In the genomic region with DNA sequence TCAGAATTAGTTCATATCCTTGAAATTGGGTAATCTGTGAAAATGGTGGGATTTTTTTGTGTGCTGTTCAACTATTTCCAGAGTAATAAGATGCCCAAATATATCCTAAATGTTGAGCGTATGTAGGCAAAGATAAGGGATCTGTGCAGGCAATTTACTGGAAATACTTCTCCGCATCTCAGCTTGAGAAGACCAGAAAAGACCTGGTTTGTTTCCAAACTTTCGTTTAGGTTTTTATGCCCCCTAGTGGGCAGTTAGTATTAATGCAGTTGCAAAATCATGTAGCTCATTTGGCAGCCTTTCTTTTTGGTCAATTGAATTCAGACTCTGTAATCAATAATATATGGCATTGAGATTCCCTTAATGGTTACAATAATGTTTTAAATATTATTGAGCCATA, we compare ENCODE assay signal across 9 mouse cellular contexts.
A peak's percentile ranks its signal among the peaks of the same experiment; 100 is the strongest.
DNase-seq lines count a peak whose midpoint lies in the region; ATAC-seq lines count a peak whose summit lies in the region.
"Had no signal": no experiment of that assay in that cellular context is flagged by ENCODE, and none has a peak within 500 bp of the region (broad histone marks: within the 10 kb centered on the region; RNA-seq: fewer than 3 reads in every experiment).

No protein-coding gene starts in this region.

- no peak; the same call in 1 of the 2 replicates for ATAC-seq in midbrain, embryonic 14.5 days (ENCODE audit: low FRiP score, low TSS enrichment)

- intact Hi-C loops in heart, postnatal 10 days (cut with DNase I) = no loop called here
- intact Hi-C loops in heart, postnatal 25 days (cut with DNase I) = no loop called here

- H3K9ac ChIP-seq in midbrain, embryonic 14.5 days (replicated peaks; ENCODE audit: low read length) = no peak overlapping the region
- H3K9ac ChIP-seq: kidney, embryonic 15.5 days had no signal

- H3K27ac ChIP-seq in midbrain, embryonic 14.5 days (replicated peaks; ENCODE audit: low read depth, low read length) = no peak overlapping the region
- H3K27ac ChIP-seq in midbrain, embryonic 10.5 days (replicated peaks) = no peak overlapping the region
- H3K27ac ChIP-seq: kidney, embryonic 15.5 days had no signal

- no peaks in the 10 kb centered on the region for H3K27me3 ChIP-seq in midbrain, embryonic 14.5 days (ENCODE audit: control insufficient read depth, insufficient read depth, low read length)
- no peaks in the 10 kb centered on the region for H3K27me3 ChIP-seq in midbrain, embryonic 10.5 days (ENCODE audit: low read depth, poor library complexity, severe bottlenecking)
- H3K27me3 ChIP-seq: kidney, embryonic 15.5 days had no signal

- no peaks in the 10 kb centered on the region for H3K4me1 ChIP-seq in midbrain, embryonic 14.5 days (ENCODE audit: control insufficient read depth, insufficient read depth, low read length)
- no peaks in the 10 kb centered on the region for H3K4me1 ChIP-seq in midbrain, embryonic 10.5 days
- H3K4me1 ChIP-seq: kidney, embryonic 15.5 days had no signal

- DNase-seq in heart, postnatal 10 days = peak; percentile 5 to 13
- no peak for DNase-seq in heart, postnatal 25 days (ENCODE audit: low spot score)
- DNase-seq in midbrain, embryonic 14.5 days = peak; percentile 88
- no peak for DNase-seq in midbrain, embryonic 10.5 days (ENCODE audit: low spot score)
- peak; percentile 0 for DNase-seq in c-Kit-negative CD71-positive TER-119-positive erythroid progenitor cells, embryonic 14.5 days (ENCODE audit: low read depth, low spot score)
- peak; percentile 81 for DNase-seq in retina, embryonic 14.5 days (ENCODE audit: low spot score)
- no peak for DNase-seq in T-cell, adult 2 months (ENCODE audit: low spot score)
- no peak for DNase-seq in layer of hippocampus, adult 9-10 months (ENCODE audit: low spot score)

- no peak overlapping the region for H3K4me3 ChIP-seq in midbrain, embryonic 14.5 days (replicated peaks; ENCODE audit: low read depth, low read length)
- no peak overlapping the region for H3K4me3 ChIP-seq in midbrain, embryonic 10.5 days
- H3K4me3 ChIP-seq: kidney, embryonic 15.5 days had no signal

- no peaks in the 10 kb centered on the region for H3K36me3 ChIP-seq in midbrain, embryonic 14.5 days (ENCODE audit: control insufficient read depth, insufficient read depth, low read length)
- no peaks in the 10 kb centered on the region for H3K36me3 ChIP-seq in midbrain, embryonic 10.5 days
- H3K36me3 ChIP-seq: kidney, embryonic 15.5 days had no signal

- H3K9me3 ChIP-seq in midbrain, embryonic 14.5 days (ENCODE audit: control insufficient read depth, low read length) = no peaks in the 10 kb centered on the region
- H3K9me3 ChIP-seq in midbrain, embryonic 10.5 days (replicated peaks) = no peaks in the 10 kb centered on the region
- H3K9me3 ChIP-seq: kidney, embryonic 15.5 days had no signal

- no peak overlapping the region for H3K4me2 ChIP-seq in midbrain, embryonic 14.5 days (ENCODE audit: low read length)
- H3K4me2 ChIP-seq: kidney, embryonic 15.5 days had no signal

- 26% methylated on average over 3 of the region's 3 CpGs for WGBS in midbrain, embryonic 14.5 days
- 36% methylated on average over 3 of the region's 3 CpGs for WGBS in midbrain, embryonic 10.5 days

Comparison
In these comparisons a context has a peak if more than half of its experiments do, and no peak if none do; other contexts are left out.
1. DNase-seq: peak in heart, postnatal 10 days (2 of 2), midbrain, embryonic 14.5 days (single experiment), c-Kit-negative CD71-positive TER-119-positive erythroid progenitor cells, embryonic 14.5 days (single experiment) and retina, embryonic 14.5 days (single experiment); none in heart, postnatal 25 days (single experiment), midbrain, embryonic 10.5 days (single experiment), T-cell, adult 2 months (single experiment) and layer of hippocampus, adult 9-10 months (single experiment).